Mouse (Mus musculus): Measurements from ENCODE around the gene Cabp2. TPM values are rescaled to one million over a fixed set of nuclear protein-coding genes. Genes with fewer than 3 reads are reported as not detected.
"Not testable (repeated sequence)": the region's sequence is repeated elsewhere in the genome, so short reads cannot be mapped to it uniquely, and the experiment has no call there.

Gene Cabp2
- not detected in 2 replicates for polyA plus RNA-seq (2015; fragmentation: Nextera tagmentation; extraction: Ambion mirVana)

DNA sequence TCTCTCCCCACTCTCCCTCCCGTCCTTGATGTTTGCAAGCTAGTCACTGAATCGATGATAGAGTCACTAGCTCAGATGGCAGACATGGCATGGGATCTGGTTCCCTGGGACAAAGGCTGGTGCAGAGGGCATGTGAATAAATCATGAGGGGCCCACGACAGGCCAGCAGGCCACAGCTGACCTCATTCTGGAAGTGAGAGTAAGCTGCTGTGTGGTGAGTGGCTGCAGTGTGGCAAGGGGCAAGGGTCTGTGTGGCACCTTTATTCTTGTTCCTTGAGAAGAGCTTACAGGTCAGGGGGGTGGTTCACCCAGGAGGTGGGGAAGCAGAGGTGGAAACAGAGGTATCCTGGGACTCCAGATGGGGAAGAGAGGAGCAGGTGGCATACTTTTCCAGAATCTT is at the start of gene Cabp2:
Gene Cabp2, plus strand, starts transcription at position 185 of the 400 bp plus-strand sequence.
- Histone ChIP-seq H3K4me1 (replicated peaks) (no peaks in the 10 kb centered on the region), H3K27ac (no peak within 1 kb of the TSS), H3K9me3 (replicated peaks) (no peaks in the 10 kb centered on the region), H3K4me3 (no peak within 1 kb of the TSS), H3K4me2 (no peak within 1 kb of the TSS), H3K9ac (no peak within 1 kb of the TSS), H3K36me3 (no peaks in the 10 kb centered on the region), H3K27me3 (peaks cover 18% of the 10 kb centered on the region; the same call in 1 of the 2 replicates)
- ATAC-seq (replicated peaks; ENCODE audit: insufficient number of reproducible peaks, insufficient read depth, low FRiP score, low read depth): no peak
- 68% methylated on average over 3 of the region's 3 CpGs for WGBS

DNA sequence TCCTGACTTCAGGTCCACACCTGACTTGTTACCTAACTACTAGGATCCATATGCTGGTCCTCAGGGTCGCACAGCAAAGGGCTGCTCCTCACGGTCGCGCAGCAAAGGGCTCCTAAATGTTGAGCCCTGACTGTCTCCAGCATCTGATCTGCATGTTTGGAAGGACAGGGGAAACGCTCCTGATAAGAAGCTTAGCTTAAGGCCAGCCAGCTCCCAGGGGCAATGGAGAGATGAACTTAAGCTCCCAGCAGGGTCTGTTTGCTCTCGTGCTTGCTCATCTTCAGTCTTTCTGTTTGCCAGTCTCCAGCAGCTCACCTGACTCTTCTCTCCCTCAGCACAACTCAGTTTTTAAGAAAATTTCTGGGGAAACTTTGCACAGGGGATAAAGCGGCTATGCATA is 48.7 kb upstream of the Cabp2 start:
- H3K9me3 ChIP-seq (replicated peaks): no peaks in the 10 kb centered on the region
- H3K27ac ChIP-seq: no peak overlapping the region
- 49% methylated on average over 7 of the region's 7 CpGs for WGBS
- no peak overlapping the region for H3K9ac ChIP-seq
- H3K27me3 ChIP-seq: no peaks in the 10 kb centered on the region
- H3K4me1 ChIP-seq (replicated peaks): peaks cover 13% of the 10 kb centered on the region
- H3K36me3 ChIP-seq: no peaks in the 10 kb centered on the region; the same call in 1 of the 2 replicates
- H3K4me2 ChIP-seq: no peak overlapping the region
- no peak overlapping the region for H3K4me3 ChIP-seq
- no peak for ATAC-seq (replicated peaks; ENCODE audit: insufficient number of reproducible peaks, insufficient read depth, low FRiP score, low read depth)

DNA sequence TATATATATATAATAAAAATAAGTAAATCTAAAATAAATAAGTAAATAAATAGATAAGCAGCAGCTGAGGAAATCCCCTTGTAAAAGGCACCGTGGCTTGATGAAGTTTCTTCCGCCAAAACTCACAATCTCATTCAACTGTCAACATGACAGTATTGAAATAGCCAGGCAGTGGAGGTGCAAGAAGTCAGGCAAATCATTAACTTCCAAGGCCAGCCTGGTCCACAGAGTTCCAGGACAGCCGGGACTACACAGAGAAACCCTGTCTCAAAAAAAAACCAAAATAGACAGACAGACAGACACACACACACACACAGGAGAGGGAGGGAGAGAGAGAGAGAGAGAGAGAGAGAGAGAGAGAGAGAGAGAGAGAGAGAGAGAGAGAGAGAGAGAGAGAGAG is 48.1 kb upstream of the Cabp2 start:
- Histone ChIP-seq H3K27me3 (no peaks in the 10 kb centered on the region), H3K4me1 (replicated peaks) (peaks cover 17% of the 10 kb centered on the region), H3K4me2 (no peak overlapping the region), H3K36me3 (no peaks in the 10 kb centered on the region; the same call in 1 of the 2 replicates), H3K9me3 (replicated peaks) (no peaks in the 10 kb centered on the region), H3K27ac (no peak overlapping the region), H3K9ac (no peak overlapping the region), H3K4me3 (no peak overlapping the region)
- 56% methylated on average over 3 of the region's 3 CpGs for WGBS
- ATAC-seq (replicated peaks; ENCODE audit: insufficient number of reproducible peaks, insufficient read depth, low FRiP score, low read depth): no peak

GRCm38 (mm10) chr19:4033742-4034141 is 47.6 kb upstream of the Cabp2 start:
- no peaks in the 10 kb centered on the region; the same call in 1 of the 2 replicates for H3K36me3 ChIP-seq
- H3K4me1 ChIP-seq (replicated peaks): peaks cover 19% of the 10 kb centered on the region
- WGBS: 68% methylated on average over 5 of the region's 5 CpGs
- no peak overlapping the region for H3K4me3 ChIP-seq
- no peaks in the 10 kb centered on the region for H3K9me3 ChIP-seq (replicated peaks)
- no peak overlapping the region for H3K4me2 ChIP-seq
- ATAC-seq (replicated peaks; ENCODE audit: insufficient number of reproducible peaks, insufficient read depth, low FRiP score, low read depth): no peak
- no peaks in the 10 kb centered on the region for H3K27me3 ChIP-seq
- H3K9ac ChIP-seq: no peak overlapping the region
- no peak overlapping the region for H3K27ac ChIP-seq

- Histone ChIP-seq H3K4me1 (replicated peaks) (peaks cover 19% of the 10 kb centered on the region), H3K4me2 (peak overlapping the region; percentile 20; the same call in 1 of the 2 replicates), H3K36me3 (no peaks in the 10 kb centered on the region; the same call in 1 of the 2 replicates), H3K27ac (no peak overlapping the region), H3K9ac (no peak overlapping the region), H3K4me3 (no peak overlapping the region), H3K9me3 (replicated peaks) (no peaks in the 10 kb centered on the region), H3K27me3 (no peaks in the 10 kb centered on the region)
- 75% methylated on average over 12 of the region's 12 CpGs for WGBS
- no peak for ATAC-seq (replicated peaks; ENCODE audit: insufficient number of reproducible peaks, insufficient read depth, low FRiP score, low read depth)
Measured at GRCm38 (mm10) chr19:4036327-4037045, 44.9 kb upstream of the Cabp2 start.

DNA sequence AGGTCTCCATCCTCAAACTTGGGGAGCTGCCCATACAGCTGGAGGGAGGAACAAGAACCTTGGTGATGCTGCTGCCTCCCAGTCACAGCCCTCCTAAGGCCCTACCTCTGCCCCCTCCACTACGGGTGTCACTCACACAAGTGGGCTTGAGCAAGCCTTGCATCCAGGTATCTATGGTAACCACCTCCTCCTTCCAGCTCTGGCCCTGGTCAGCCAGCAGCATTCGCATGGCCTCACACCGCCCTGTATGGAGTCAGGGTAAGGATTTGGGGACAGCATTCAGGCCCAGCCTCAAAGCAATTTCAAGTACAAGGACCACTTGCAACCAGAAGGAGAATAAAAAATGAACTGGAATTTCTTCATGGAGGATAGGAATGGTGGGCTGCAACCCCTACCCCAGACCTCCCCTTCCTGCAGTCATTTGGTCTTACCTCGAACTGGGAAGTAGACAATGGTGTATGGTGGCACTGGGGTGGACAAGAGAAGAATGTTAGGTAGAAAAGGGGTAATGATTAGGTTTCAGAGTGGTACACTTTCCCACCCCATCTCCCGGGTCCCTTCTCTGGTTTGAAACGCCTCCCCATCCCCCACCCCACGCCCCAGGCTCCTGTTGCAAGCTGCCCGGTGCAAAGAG is 44.1 kb upstream of the Cabp2 start:
- not testable (repeated sequence) for ATAC-seq (replicated peaks; ENCODE audit: insufficient number of reproducible peaks, insufficient read depth, low FRiP score, low read depth)
- WGBS: 24% methylated on average over 8 of the region's 8 CpGs
- H3K9ac ChIP-seq: peak overlapping the region; percentile 74

DNA sequence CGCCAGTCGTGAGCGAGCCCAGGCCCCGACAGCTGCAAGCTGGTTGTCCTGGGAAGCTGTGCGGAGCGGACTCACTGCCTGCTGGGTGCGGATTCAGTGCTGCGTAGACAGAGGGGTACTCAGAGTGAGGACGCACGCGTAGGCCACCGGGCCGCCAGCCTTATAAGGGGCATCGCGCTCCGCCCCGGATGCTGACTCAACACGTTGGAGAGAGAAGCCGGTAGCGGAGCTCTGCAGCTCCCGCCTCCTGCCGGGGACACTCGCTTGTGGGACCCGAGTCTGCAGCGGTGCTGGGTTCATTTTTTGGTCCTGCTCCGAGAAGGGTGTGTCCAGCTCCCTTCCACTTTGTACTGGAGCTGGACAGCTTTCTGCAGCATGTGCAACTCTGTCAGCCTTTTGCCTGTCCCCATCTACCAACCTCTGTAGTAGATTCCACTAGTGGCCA is 43.6 kb upstream of the Cabp2 start, which contains the start of gene Gstp1:
Gene Gstp1, minus strand, starts transcription at position 198 of the 445 bp plus-strand sequence.
- Histone ChIP-seq H3K4me1 (replicated peaks) (peaks cover 23% of the 10 kb centered on the region), H3K9ac (peak within 1 kb of the TSS; percentile 74), H3K27ac (peak within 1 kb of the TSS; percentile 78), H3K4me2 (peak within 1 kb of the TSS; percentile 73), H3K4me3 (peak within 1 kb of the TSS; percentile 76), H3K36me3 (no peaks in the 10 kb centered on the region; the same call in 1 of the 2 replicates), H3K27me3 (no peaks in the 10 kb centered on the region), H3K9me3 (replicated peaks) (no peaks in the 10 kb centered on the region)
- under 1% methylated on average over 26 of the region's 26 CpGs for WGBS
- ATAC-seq (replicated peaks; ENCODE audit: insufficient number of reproducible peaks, insufficient read depth, low FRiP score, low read depth): peak; percentile 83

More for the DNA sequence above, 44.1 kb upstream of the Cabp2 start:
- not testable (repeated sequence) for H3K9me3 ChIP-seq (replicated peaks); H3K36me3 ChIP-seq; H3K27me3 ChIP-seq
- H3K4me1 ChIP-seq (replicated peaks): peaks cover 22% of the 10 kb centered on the region
- H3K4me2 ChIP-seq: peak overlapping the region; percentile 73
- peak overlapping the region; percentile 76 for H3K4me3 ChIP-seq
- peak overlapping the region; percentile 78 for H3K27ac ChIP-seq

DNA sequence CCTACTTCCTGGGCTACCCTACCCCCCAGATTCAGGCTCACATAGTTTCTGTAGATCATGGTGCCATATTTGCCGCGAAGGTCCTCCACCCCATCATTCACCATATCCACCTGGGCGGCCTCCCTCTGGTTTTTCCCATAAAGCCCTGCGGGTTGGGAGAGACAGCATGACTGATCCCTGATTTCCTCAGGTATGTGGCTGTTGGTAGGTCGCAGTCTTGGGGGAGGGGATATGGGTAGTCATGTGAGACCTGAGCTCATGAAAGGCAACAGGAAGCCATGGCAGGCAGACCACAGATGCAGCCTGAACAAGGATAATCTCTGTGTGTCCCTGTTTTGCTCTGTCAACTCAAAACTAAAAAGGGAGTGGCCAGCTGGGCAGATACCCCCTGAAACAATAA is 40.4 kb upstream of the Cabp2 start:
- not testable (repeated sequence) for ATAC-seq (replicated peaks; ENCODE audit: insufficient number of reproducible peaks, insufficient read depth, low FRiP score, low read depth); H3K9me3 ChIP-seq (replicated peaks); H3K9ac ChIP-seq; H3K4me2 ChIP-seq; H3K27me3 ChIP-seq; H3K36me3 ChIP-seq; H3K27ac ChIP-seq; H3K4me3 ChIP-seq
- H3K4me1 ChIP-seq (replicated peaks): peaks cover 22% of the 10 kb centered on the region
- 83% methylated on average over 5 of the region's 5 CpGs for WGBS

DNA sequence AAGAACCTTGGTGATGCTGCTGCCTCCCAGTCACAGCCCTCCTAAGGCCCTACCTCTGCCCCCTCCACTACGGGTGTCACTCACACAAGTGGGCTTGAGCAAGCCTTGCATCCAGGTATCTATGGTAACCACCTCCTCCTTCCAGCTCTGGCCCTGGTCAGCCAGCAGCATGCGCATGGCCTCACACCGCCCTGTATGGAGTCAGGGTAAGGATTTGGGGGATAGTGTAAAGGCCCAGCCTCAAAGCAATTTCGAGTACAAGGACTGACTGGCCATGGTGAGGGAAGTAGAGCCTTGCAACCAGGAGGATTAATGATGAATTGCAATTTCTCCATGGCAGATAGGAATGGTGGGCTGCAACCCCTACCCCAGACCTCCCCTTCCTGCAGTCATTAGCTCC is 39.9 kb upstream of the Cabp2 start:
- not testable (repeated sequence) for H3K4me3 ChIP-seq; ATAC-seq (replicated peaks; ENCODE audit: insufficient number of reproducible peaks, insufficient read depth, low FRiP score, low read depth); H3K27me3 ChIP-seq; H3K9ac ChIP-seq; H3K36me3 ChIP-seq; H3K9me3 ChIP-seq (replicated peaks); H3K4me2 ChIP-seq; H3K27ac ChIP-seq
- 85% methylated on average over 3 of the region's 4 CpGs for WGBS
- peaks cover 20% of the 10 kb centered on the region for H3K4me1 ChIP-seq (replicated peaks)

DNA sequence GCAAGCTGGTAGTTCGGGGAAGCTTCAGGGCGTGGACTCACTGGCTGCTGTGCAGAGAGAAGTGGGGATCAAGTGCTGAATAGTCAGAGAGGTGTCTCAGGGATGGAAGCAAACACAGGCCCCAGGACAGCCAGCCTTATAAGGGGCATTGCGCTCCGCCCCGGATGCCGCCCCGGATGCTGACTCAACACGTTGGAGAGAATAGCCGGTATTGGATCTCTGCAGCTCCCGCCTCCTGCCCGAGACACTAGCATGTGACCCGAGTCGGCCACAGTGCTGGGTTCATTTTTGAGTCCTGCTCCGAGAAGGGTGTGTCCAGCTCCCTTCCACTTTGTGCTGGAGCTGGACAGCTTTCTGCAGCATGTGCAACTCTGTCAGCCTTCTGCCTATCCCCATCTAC is 39.3 kb upstream of the Cabp2 start:
- no peak overlapping the region for H3K4me2 ChIP-seq
- H3K4me1 ChIP-seq (replicated peaks): peaks cover 20% of the 10 kb centered on the region
- H3K4me3 ChIP-seq: no peak overlapping the region
- H3K9me3 ChIP-seq (replicated peaks): no peaks in the 10 kb centered on the region
- no peak overlapping the region for H3K27ac ChIP-seq
- WGBS: 64% methylated on average over 14 of the region's 14 CpGs
- H3K27me3 ChIP-seq: no peaks in the 10 kb centered on the region
- ATAC-seq (replicated peaks; ENCODE audit: insufficient number of reproducible peaks, insufficient read depth, low FRiP score, low read depth): no peak
- no peaks in the 10 kb centered on the region for H3K36me3 ChIP-seq
- no peak overlapping the region for H3K9ac ChIP-seq

DNA sequence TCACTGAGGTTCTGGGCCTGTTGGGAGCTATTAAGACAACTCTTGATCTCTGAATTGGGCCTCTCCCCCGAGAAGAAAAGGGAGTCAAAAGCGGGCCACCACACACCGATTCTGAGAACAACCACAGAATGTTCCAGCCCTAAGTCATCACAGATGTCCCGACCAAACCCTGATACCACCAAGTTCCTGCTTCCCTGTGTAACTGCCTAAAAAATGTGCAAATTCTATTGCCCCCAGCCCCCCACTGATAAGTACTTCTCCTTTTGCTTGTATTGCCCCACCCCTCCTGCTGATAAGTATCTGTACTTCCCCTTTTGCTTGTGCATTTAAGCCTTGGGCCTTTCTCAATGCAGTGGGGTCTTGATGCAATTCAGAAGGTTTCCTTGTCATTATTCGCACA is 37.3 kb upstream of the Cabp2 start:
- H3K4me2 ChIP-seq; H3K27me3 ChIP-seq; H3K36me3 ChIP-seq; H3K9ac ChIP-seq; H3K9me3 ChIP-seq (replicated peaks); H3K27ac ChIP-seq; H3K4me3 ChIP-seq; ATAC-seq (replicated peaks; ENCODE audit: insufficient number of reproducible peaks, insufficient read depth, low FRiP score, low read depth): not testable (repeated sequence)
- 76% methylated on average over 5 of the region's 5 CpGs for WGBS
- H3K4me1 ChIP-seq (replicated peaks): peaks cover 11% of the 10 kb centered on the region
